Mouse (Mus musculus) spleen, adult 2 months (tissue): Measurements from ENCODE around the gene A930017K11Rik.

Source experiments
- CTCF ChIP-seq: fragments of 200-500 bp; IDR thresholded peaks from 2 replicates; pipeline ENCODE4 v1.5.1; 2011; ENCODE audit warnings: mild to moderate bottlenecking, inconsistent platforms; ENCODE audit not compliant: insufficient read depth, insufficient read length, insufficient replicate concordance; ENCODE audit errors: extremely low read depth
- POLR2A ChIP-seq: fragments of 200-500 bp; IDR thresholded peaks from 2 replicates; pipeline ENCODE4 v1.6.1; 2011; ENCODE audit warnings: low read depth, low read length, inconsistent platforms

GRCm38 (mm10) chr17:25948051-25948450, 4.3 kb downstream of the A930017K11Rik start:
- TF ChIP-seq CTCF (no peak), POLR2A (no peak)
